Mouse (Mus musculus) mesoderm, embryonic 11.5 days (tissue): ENCODE data around the gene Gpx8.
A peak's percentile ranks its signal among the peaks of the same experiment; 100 is the strongest.

Source experiments
- DNase-seq: peaks from one replicate; pipeline ENCODE4 v3.0.0-alpha.2; 2012; ENCODE audit warnings: low read depth, low spot score

Gene Gpx8

DNA sequence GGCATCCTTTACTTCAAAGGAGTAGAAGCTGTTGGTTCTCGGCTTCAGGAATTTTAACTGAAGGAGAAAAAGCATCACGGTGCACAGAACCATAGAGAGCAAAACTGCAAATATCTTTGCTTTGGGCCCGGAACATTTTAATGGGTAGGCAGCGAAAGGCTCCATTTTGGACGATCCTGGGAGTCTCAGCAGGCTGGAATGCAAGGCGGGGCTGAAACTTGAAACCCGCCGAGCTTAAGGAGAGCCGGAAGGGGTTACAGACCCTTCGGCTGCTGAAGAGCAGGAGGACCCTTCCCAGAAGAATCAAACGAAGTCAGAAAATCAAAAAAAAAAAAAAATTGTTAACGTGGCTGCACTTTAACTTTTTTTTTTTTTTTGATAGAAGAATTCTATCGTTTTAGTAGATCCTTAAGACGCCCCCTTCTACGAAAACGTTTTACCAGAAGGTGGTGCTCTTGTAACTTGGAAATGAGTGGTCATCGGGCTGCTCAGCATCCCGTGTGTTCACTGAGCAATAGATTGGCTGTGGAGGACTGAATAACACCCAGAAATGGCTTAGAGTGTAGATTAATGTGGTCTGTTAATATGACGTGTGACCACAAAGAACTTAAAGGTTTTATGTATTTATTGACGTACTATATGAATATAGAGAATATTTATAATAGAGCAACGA is at the start of gene Gpx8:
Gene Gpx8, minus strand, starts transcription at position 200 of the 673 bp plus-strand sequence.
- DNase-seq: peak; percentile 82

- DNase-seq: no peak
These were observed 48.4 kb upstream of the Gpx8 start for GRCm38 (mm10) chr13:113094618-113095017.

DNA sequence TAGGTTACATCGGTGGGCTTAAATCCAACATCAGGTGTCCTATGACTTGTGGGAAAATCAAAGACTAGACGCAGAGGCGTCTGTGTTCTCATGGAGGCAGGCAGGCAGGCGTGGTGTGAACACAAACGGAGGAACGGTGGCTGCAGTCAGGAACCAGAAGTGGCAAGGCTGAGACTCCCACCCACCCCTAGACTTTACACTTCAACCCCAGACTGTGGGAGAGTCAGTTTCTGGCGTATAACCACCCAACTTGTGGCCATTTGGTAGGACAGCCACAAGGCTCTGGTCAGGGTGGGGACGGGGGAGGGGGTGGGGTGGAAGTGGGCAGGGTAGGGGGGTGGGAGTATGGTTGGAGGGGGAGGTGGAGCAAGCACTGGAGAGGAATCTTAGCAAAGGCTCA is 44.3 kb upstream of the Gpx8 start:
- DNase-seq: no peak

- DNase-seq: no peak
These were observed 41.2 kb upstream of the Gpx8 start for GRCm38 (mm10) chr13:113087226-113088017.

- no peak for DNase-seq
These were observed 38.5 kb upstream of the Gpx8 start for GRCm38 (mm10) chr13:113084732-113085131.

DNA sequence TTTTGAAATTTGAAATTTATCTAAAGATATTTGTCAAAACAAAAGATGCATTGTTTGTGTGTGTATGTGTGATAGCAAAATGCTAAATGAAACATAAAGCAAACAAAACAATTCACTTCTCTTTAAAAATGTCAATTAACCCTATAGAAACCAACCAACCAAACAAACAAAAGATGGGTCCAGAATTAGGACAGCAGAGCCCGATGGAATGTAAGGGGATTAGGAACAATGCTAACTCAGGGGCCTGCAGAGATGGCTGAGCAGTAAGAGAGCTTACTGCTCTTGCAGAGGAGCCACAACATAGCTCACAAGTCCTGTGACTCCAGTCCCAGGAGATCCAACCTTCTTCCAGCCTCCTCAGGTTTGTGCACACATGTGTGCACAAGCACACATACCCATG is 35.9 kb upstream of the Gpx8 start:
- DNase-seq: no peak

DNA sequence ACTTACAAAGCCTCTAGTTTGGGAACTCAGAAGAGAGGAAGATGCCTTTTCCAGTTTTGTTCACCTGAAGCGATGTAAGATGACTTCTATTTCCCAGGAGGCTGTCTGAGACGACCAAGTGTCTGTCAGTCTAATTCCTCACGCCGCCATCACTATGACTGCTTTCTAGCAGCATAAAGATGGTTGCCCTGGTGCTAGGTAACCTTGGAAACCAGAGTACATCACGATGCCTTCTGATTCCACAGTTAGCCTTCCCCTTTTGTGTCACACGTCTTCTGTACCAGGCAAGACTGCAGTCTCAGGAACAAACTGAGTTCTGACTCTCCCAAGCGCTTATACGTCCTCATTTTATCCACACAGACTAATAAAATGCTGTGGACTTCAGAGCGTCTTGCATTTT is 32.8 kb upstream of the Gpx8 start:
- DNase-seq: no peak

DNA sequence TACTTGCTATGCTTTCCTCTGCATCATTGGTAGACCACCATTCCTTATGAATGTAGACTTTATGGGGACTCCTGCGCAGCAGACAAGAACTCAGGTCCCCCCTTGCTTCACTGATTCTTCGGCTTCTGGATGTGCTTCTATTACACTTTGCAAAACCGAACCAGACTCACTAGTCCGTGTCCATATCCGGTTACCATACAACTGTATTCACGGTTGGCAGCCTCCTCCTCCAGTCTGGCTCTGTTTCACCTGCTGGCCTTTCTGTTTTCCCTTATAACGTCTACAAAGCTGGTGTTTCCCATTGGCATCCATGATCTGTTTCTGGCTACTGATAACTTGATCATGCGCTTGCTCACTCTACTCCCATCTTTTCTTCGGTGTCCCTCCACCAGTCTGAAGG is 18.3 kb upstream of the Gpx8 start:
- no peak for DNase-seq

DNA sequence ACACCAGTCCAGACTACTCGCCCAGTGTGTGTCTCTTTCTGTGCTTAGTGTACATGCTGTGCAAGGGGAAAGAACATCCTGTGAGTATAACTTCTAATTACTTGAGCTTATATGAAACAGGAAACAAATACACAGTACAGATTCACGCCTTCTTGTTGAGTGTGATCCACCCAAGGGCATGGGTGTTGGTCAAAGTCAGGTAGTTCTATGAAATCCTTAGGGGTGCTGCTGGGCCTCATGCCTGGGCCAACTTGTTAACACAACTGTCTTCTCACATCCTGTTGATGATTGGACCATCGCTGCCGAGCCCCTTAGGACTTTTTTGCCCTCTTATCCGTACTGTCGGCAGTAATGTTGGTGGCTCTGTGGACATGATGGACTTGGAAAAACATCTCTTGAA is 15.5 kb upstream of the Gpx8 start:
- no peak for DNase-seq

GRCm38 (mm10) chr13:113055826-113056225 is 9.6 kb upstream of the Gpx8 start:
- peak; percentile 20 for DNase-seq

- DNase-seq: no peak
These were observed 8.0 kb upstream of the Gpx8 start for GRCm38 (mm10) chr13:113054230-113054629.

DNA sequence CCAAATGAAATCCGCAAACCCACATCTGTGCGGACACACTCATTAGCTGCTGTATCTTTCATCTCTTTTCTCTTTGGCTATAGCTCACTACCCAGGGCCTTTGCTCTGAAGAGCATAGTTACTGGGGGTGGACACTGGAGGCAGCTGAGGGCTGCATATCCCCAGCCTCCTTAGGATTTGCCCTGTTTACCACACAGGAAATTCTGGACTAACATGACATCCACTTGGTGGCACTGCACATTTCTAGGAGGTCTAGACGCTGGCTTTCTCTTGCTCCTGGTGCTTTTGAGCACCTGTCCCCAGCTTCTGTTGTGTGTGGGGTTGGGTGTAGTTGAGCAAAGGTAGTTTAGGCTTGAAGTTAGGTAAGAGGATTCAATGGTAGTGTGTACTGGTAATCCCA is 1.4 kb upstream of the Gpx8 start:
- no peak for DNase-seq

- DNase-seq: no peak
These were observed 808 bp upstream of the Gpx8 start for GRCm38 (mm10) chr13:113047018-113047417.

GRCm38 (mm10) chr13:113045458-113046110 is 626 bp downstream of the Gpx8 start:
- peak; percentile 37 for DNase-seq

- DNase-seq: no peak
These were observed 1.3 kb downstream of the Gpx8 start for GRCm38 (mm10) chr13:113044876-113045275.

DNA sequence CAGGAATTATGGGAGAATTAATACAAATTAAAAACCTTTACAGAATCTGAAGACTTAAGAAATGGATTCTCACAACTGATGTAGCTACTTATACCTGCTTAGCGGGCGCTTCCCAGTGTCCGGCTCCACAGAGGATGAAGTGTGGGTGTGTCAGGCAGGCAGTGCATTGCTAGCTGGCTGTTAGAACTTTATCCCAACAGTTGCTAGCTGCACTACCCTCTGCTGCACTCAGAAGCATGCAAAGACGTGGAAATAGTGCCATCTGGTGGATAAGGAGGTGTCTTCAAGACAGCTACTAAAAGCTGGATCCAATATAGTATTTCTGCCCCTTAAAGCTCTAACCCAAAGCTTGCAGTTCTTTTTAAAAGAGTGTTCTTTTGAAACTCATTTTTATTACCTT is 10.4 kb downstream of the Gpx8 start:
- DNase-seq: peak; percentile 93

DNA sequence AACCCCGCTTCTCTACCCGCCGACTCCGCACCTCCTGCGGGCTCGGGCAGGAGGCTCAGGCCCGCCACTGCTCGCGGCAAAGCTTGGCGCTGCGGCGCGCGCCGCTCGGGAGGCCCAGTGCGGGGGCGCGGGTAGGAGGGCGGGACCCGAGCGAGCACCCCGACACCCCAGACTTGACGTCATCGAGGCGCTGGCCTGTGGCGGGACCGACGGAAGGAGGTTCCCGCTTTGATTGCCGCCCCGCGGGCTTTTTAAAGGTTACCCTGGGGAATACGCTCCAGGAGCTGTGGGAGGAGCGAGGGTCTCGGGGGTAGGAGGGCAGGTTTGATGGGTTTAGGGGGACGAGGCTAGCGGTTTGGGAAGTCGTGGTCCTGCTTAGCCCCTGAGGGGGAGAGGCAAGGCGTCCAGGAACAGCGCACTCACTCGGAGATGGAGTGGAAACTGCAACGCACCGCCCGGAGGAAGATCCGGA is 11.2 kb downstream of the Gpx8 start, which contains the start of gene Cdc20b:
Gene Cdc20b, plus strand, starts transcription at position 162 of the 472 bp plus-strand sequence.
- peak; percentile 44 for DNase-seq

GRCm38 (mm10) chr13:113034271-113034886 is 11.8 kb downstream of the Gpx8 start:
- DNase-seq: peak; percentile 25

GRCm38 (mm10) chr13:113032831-113033230 is 13.4 kb downstream of the Gpx8 start:
- DNase-seq: no peak

- peak; percentile 70 for DNase-seq
These were observed 14.2 kb downstream of the Gpx8 start for GRCm38 (mm10) chr13:113031792-113032571.

GRCm38 (mm10) chr13:113031351-113031750 is 14.9 kb downstream of the Gpx8 start:
- no peak for DNase-seq
